Mouse (Mus musculus) T-helper 2 cell (primary cell): ENCODE measurements around the gene Galnt13.
"Not testable (repeated sequence)": the region's sequence is repeated elsewhere in the genome, so short reads cannot be mapped to it uniquely, and the experiment has no call there.

Experiments used
- in situ Hi-C: fragments of 300-600 bp; cut with MboI, MseI; formaldehyde crosslinking; loops from one replicate; pipeline ENCODE4 v1.15.1; 2025; ENCODE audit warnings: high pct_unique_total_duplicates

Galnt13 gene

DNA sequence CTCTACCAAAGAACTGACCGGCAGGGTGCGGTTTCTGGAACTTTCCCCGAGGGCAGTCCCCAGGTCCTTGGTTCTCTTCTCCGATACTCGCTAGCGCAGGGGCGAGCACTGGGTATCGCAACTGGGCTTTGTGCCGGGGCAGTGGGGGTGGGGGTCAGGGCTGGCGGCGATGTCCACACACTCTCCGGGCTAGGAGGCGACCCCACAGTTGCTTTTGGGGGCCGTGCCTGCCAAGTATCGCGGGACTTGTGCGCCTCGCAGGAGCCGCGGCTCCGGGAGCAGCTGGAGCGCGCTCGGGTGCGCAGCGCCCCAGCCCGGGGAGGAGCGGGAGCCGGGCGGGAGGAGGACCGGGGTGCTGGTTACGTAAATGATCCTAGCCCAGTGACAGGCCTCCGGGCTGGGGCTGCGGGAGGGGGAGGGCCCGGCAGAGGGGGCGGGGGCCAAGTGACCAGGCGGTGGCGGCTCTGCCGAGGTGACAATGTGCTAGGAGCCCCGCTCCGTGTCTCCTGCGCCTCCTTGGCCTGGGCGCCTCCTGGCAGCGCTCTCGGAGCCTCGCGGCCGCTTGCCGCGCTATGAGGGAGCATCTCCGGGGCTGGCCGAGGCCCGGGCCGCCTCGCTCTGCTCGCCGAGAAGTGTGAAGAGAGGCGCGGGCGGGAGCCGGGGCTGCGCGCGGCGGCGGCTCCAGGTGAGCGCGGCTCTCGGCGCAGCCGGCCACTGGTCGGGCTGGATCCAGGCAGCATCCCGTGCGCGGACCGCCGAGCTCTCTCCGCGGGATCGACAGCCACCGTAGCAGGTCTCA is at the start of gene Galnt13:
TSS of gene Galnt13 (plus strand) at position 381 of the 799 bp plus-strand sequence.
- in situ Hi-C loops = no loop called here

DNA sequence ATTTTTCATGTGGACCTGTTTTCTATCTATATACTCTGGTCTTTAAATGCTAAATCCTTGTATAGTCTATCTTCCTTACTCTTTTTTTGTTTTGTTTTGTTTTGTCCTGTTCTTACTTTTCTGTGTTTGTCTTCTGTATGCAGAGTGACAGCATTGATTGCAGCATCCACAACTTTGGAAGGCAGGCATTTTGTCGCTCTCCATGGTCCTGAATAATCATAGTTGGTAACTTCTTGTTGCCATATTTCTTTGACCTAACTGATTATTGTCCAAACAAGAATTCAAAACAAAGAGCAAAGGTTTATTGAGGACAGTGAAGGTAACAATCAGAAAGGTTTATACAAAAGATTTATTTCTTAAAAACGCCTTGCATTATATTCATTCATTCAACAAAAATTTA is 5.1 kb upstream of the Galnt13 start:
- in situ Hi-C loops = no loop called here

DNA sequence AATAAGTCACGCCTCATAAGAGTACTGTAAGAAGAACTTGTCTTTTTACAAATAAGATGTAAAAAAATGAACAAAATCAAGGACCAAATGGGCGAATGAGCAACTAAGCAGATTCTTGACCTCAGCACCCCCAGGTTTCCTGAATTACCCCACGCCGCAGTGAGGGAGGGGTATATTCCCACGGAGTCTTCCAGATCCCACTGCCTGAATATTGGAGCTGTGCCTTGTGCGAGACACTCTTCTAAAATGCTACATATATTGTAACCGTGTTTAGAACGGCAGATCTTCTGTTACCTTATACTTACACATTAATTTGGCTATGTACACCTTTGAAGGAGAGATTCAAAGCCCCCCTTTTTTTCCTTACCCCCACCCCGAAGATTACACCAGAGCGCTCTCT is 737 bp upstream of the Galnt13 start:
- in situ Hi-C loops = no loop called here

DNA sequence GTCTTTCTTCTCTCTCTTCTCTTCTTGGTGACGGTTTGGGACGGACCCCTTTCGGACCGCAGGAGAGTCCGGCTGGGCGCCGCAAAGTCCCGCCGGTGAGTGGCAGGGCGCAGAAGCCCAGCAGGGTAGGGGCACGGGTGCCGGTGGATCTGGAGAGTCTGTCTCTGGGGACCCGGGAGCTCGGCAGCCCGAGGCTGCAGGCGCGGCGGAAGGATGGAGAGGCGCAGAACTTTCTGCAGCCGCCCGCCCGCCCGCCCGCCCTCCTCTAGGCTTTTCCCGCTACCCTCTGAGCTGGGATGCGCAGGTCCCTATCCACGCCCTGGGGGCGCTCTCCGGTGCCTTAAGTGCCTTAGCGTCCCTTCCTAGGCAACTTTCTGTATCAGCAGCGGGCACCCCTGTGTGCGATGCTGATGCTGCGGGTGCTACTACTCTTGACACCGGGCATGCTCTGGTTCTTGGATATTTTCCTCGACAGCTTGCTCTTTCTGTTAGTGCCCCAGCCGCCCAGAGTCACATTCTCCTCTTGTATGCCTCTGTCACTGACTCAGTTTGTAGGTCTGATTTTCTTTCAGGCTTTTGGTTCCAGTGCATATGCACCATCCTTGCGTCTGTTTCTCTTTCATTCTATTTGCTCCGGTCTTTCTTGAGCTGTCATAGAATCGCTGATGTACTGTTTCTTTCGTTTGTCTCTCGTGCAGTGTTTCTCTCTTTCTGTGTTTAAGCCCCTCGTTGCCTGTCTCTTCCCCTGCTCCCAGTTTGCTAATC is 801 bp downstream of the Galnt13 start:
- in situ Hi-C loops = no loop called here

DNA sequence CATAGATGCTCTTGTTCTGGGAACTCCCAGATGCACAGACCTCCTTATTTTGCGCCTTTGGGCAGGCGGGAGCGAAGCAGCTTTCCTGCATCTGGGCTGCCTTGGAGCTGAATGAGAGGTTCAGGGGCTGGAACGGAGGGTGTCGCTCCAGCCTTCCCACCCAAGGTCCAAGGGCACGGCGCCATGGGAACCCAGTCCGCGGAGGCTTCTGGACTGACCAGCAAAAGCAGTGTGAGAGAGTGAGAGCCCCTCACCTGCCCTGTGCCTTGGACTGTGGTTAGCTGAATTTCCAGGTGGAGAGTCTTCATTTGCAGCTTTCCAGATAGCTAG is 1.3 kb downstream of the Galnt13 start:
- in situ Hi-C loops = no loop called here

DNA sequence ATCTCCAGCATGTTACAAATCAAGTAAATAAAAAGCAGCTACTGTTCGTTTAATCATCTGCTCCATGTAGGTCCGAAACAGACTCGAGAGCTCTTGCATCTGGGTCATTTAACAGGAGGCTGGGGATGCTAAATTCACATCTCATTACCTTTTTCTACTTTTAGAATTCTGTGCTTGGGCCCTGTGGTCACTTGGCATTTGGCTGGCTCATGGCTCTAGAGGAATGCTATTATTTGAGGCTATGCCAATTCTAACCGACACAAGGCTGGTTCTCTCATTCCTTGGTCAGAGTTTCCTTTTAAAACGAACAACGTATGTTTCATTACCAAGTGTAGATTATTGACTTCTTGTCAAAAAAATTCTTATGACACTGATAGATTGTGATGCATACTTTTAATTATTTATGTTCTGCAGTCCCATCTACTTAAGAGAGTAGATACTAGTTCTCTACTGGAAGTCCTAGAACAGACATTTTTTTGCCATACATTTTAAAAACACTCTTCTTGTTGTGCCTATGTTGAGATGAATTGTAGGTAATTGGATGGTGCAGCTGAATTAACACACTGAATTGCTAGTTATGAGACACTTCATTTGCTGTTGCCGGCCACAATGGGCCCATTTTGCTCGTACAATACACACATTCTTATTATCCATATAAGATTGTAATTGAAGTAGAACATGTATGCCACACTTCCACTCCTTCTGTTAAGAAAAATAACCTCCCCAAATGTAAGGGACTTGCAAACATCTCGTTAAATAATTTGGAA is 6.8 kb downstream of the Galnt13 start:
- in situ Hi-C loops = no loop called here

DNA sequence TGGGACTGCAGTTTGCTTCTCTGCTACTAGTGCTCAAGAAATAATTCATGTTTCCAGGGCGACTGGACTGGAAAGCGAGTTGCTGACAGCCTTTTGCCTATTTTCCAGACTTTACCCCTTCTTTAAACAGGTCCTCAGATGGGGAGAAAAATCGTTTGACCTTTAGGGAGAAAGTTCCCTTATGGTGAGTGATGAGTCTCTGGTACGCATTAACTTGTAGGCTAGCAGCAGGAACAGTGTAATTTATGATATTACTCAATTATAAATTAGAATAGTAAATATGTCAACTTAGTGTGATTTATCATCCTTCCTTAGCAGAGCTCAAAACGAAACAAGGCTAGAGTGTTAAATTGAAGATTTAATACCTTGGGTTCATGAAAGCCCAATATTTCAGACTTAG is 47.3 kb downstream of the Galnt13 start:
- in situ Hi-C loops = no loop called here

GRCm38 (mm10) chr2:54522989-54523388 is 86.9 kb downstream of the Galnt13 start:
- in situ Hi-C loops = no loop called here

DNA sequence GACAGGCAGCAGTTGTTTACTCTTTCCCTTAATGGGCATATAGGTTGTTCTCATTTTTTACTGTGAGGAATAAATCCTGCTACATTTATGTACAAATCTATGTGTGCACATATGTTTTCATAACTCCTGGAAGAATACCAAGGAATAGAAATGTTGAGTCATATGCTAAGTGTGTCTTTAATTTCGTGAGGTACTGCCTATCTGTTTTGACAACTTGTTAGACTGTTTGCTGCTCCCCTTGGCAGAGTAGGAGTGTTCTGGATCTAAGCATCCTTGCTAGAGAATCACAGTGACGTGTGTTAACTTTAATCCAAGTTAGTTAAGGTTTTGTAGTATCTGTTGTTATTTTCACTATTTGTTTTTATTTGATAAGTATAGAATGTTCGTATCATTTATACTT is 91.0 kb downstream of the Galnt13 start:
- in situ Hi-C loops = no loop called here

DNA sequence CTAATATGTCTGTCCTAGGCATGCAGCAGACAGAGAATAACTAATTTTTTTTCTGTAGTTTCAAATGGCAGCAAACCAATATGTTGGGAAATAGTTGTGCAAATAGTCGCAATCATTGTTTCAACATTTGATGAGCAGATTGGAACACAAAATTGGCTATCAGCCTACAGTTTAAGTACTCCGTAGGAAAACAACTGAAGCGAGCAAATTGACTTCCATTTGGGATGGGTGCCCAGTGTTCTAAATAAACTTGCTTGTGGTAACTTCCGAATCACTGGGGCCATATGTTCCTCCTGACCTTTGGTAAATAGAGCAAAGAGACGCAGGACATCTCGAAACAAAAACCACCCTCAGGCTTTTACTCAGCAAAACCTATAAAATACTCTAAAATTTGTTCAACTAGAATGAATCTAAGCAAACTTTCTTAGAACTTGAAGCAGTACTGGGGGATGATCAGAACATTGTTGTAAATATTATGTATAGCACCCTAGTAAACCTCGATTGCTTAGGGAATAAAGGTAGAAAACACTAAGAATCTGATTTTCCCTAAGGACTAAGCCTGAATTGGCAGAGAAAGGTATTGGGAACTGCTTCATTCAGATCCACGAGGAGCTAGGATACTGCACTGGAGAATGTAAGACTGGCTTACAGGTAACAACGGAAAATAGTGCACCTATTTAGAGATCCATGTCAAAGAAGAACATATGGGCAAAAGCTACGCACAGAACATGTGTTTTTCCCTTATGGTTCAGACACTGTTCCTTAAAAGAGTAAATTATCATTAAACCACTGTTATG is 122.4 kb downstream of the Galnt13 start:
- in situ Hi-C loops = no loop called here

- in situ Hi-C loops = no loop called here
These were observed 129.0 kb downstream of the Galnt13 start for GRCm38 (mm10) chr2:54565068-54565467.

DNA sequence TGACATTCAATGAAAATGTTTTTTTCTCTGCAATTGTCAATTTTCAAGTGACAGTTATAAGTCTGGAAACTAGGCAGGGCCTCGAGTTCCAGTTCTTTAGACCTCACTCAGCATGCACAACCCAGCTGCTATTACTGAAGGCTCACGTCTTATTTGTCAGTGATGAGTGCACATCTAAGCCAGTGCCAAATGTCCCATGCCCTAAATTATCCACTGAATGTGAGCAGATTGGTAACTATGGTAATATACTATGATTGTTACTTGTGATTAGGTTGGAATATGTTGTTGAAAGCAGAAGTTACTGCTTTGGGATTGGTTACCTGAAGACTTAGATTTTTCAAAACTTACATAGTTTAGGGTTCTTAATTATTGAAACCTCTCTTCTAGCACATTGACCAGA is 131.1 kb downstream of the Galnt13 start:
- in situ Hi-C loops = no loop called here

DNA sequence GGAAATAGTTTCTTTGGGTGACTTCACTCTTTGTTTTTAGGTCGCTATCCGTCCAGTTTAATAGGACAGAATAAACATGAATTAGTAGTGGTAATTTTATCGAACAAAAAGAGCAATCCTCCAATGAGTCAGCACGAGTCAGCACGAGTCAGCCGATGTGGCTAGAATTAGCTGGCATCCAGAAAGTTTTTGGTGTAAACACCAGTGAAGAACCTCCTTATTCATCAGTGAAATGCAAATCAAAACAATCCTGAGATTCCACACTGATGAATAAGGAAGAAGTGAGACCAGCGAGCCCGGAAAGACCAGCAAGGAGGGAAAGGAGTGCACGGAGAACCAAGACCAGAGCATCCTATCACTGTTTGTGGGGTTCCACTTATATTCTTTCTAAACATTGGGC is 131.5 kb downstream of the Galnt13 start:
- in situ Hi-C loops = no loop called here

GRCm38 (mm10) chr2:54713817-54714216 is 277.7 kb downstream of the Galnt13 start:
- in situ Hi-C loops = not testable (repeated sequence)

DNA sequence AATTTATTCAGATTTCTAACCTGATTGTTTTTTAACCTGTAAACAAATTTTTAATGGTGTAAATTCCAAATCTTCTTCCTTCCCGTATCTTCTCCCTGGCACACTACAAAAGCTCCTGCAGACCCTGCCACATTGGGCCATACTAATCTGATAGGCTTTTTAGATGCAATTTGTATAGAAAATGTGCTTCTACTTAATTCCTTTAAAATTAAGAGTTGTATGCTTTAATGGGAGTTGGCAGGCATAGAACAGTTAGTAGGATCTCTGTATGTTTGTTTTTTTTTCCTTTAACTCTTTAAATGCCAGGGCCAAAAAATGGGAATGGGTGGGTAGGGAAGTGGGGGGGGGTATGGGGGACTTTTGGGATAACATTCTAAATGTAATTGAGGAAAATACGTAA is 315.1 kb downstream of the Galnt13 start:
- in situ Hi-C loops = no loop called here

DNA sequence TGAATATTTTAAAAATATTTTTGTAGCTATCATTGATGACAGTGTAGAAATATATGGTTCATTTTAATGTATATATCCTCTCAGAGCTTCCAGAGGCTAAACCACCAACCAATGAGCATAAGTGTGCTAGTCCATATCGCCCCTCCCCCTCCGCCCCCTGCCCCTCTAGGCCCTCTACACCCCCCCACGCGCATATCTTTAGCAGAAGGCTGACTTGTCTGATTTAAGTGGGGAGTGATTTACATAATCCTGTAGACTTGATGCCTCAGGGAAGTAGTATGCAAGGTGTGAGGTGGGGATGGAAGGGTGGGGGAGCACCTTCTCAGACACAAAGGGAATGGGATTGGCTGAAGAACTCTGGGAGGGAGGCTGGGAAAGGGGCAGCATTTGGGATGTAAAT is 323.7 kb downstream of the Galnt13 start:
- in situ Hi-C loops = no loop called here

- in situ Hi-C loops = no loop called here
These were observed 342.7 kb downstream of the Galnt13 start for GRCm38 (mm10) chr2:54778790-54779273.

DNA sequence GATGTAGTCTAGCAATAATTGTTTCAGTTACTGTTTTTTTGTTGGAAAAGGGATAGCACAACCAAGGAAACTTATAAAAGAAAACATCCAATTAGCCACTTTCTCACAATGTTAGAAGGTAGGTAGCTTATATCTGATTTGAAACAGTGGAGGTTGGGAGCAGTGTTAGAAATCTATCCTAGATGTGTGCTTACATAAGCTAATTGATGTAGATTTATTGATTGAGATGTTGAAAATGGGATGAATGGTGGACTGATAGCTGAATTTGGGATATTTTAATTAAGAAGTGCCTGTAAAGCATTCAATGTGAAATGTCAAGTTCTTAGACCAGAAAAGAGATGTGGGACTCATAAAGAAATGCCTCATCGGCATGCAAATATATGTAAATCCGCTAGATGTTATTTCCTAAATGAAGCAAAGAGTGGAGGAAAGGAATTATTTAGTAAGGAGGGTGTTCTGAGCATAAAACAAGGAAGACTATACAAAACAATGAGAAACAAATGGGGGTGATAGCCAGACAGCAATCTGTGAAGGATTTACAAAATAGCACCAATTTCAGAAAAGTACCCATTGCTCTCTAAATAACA is 377.6 kb downstream of the Galnt13 start:
- in situ Hi-C loops = no loop called here

GRCm38 (mm10) chr2:54841245-54841644 is 405.1 kb downstream of the Galnt13 start:
- in situ Hi-C loops = no loop called here

- in situ Hi-C loops = no loop called here
These were observed 470.4 kb downstream of the Galnt13 start for GRCm38 (mm10) chr2:54906282-54907060.
